Mouse (Mus musculus) limb, embryonic 10.5 days (tissue): ENCODE measurements around the gene Akap11. TPM values are rescaled to one million over a fixed set of nuclear protein-coding genes. Genes with fewer than 3 reads are reported as not detected.
A peak's percentile ranks its signal among the peaks of the same experiment; 100 is the strongest.

Experiments used
- DNase-seq: peaks from one replicate; pipeline ENCODE4 v3.0.0-alpha.2; 2017; ENCODE audit warnings: low spot score
- H3K27ac ChIP-seq: fragments of 300-500 bp; sonication (generic); 2 replicates; pipeline ENCODE4 v1.5.1; 2016; ENCODE audit warnings: mild to moderate bottlenecking
- H3K27me3 ChIP-seq: fragments of 300-500 bp; sonication (generic); 2 replicates; pipeline ENCODE4 v1.6.1; 2016; ENCODE audit warnings: low read depth, mild to moderate bottlenecking; ENCODE audit not compliant: poor library complexity, severe bottlenecking
- H3K36me3 ChIP-seq: fragments of 300-500 bp; sonication (generic); 2 replicates; pipeline ENCODE4 v1.6.1; 2016; ENCODE audit warnings: mild to moderate bottlenecking, moderate library complexity
- H3K4me1 ChIP-seq: fragments of 300-500 bp; sonication (generic); 2 replicates; pipeline ENCODE4 v1.6.1; 2016
- H3K4me3 ChIP-seq: fragments of 300-500 bp; sonication (generic); 2 replicates; pipeline ENCODE4 v1.5.1; 2016; ENCODE audit warnings: mild to moderate bottlenecking, moderate library complexity
- H3K9me3 ChIP-seq: fragments of 300-500 bp; sonication (generic); replicated peaks from 2 replicates; pipeline ENCODE4 v1.6.1; 2016; ENCODE audit warnings: mild to moderate bottlenecking
- WGBS: fragments of 180-500 bp; shearing (Covaris S2); methylation state at CpG from one replicate; pipeline ENCODE4 v1.1.7; 2016; 5-methylcytosine and 5-hydroxymethylcytosine counted together
- polyA plus RNA-seq: library from polyadenylated mRNA; unstranded; fragments of >200 nt; fragmentation: Nextera tagmentation; extraction: Ambion mirVana; gene quantifications from 2 replicates; pipeline ENCODE4 v1.2.1, GENCODE M21; 2016

The Akap11 gene
- polyA plus RNA-seq, 1 experiment from 2014 or later, result 21.9 TPM

DNA sequence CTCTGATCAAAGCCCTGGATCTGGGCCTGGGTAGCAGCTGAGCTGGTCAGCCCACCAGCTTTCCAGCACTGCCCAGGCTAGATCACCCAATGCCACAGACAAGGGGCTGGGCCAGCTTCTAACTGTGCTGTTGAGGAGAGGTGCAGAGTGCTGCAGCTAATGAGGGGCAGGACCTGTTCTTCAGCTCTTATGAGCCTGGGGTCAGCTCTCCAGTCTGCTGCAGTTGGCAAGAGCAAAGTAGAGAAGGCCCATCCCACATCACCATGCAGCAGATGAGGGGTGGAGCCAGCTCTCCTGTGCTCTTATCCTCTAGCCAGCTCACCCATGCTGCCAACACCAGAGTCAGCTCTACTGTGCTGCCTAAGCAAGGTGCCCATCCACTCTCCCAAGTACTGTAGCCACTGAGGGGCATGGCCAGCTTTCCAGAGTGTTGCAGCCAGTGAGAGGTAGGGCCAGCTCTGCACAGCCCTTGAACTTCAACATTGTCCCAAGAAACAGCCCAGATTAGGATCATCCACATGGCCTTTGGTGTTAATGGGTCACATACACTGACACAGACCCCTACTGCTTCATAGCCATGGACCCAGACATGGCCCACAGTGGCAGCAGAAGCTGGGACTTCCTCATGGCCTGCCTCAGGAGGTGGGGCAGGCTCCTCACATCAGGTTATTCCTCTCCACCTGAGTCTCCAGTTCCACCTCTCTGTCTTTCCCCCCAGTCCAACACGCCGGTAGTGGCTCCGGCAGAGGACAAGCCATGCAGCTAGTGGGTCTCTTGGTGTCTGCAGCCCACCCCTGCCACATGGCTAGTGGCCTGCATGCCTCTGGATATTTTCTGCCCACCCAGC, 10.8 kb downstream of the Akap11 start:
- peaks cover 13% of the 10 kb centered on the region for H3K36me3 ChIP-seq
- no peaks in the 10 kb centered on the region for H3K27me3 ChIP-seq
- no peak overlapping the region for H3K27ac ChIP-seq
- no peak for DNase-seq
- H3K9me3 ChIP-seq, result no peaks in the 10 kb centered on the region
- no peak overlapping the region for H3K4me3 ChIP-seq
- peaks cover 39% of the 10 kb centered on the region for H3K4me1 ChIP-seq
- WGBS, result 84% methylated on average over 3 of the region's 3 CpGs

DNA sequence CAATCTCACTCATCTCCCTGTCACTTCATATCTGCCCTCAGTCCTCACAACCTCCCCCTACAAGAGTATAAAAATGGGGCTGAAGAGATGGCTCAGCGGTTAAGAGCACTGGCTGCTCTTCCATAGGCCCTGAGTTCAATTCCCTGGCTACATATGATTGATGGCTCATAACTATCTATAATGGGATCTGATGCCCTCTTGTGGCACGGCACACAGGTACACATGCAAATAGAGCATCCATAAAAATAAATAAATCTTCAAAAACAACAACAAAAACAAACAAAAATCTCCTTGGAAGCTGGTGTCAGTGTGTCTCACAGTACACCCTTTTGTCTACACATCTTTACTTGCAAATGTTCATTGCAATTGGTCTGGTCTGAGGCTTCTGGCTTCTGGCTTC, 11.5 kb downstream of the Akap11 start:
- DNase-seq, result no peak
- no peaks in the 10 kb centered on the region for H3K27me3 ChIP-seq
- no peaks in the 10 kb centered on the region for H3K9me3 ChIP-seq
- peaks cover 35% of the 10 kb centered on the region for H3K4me1 ChIP-seq
- no peak overlapping the region for H3K27ac ChIP-seq
- peaks cover 20% of the 10 kb centered on the region for H3K36me3 ChIP-seq
- WGBS, result 94% methylated on average over 2 of the region's 2 CpGs
- no peak overlapping the region for H3K4me3 ChIP-seq

DNA sequence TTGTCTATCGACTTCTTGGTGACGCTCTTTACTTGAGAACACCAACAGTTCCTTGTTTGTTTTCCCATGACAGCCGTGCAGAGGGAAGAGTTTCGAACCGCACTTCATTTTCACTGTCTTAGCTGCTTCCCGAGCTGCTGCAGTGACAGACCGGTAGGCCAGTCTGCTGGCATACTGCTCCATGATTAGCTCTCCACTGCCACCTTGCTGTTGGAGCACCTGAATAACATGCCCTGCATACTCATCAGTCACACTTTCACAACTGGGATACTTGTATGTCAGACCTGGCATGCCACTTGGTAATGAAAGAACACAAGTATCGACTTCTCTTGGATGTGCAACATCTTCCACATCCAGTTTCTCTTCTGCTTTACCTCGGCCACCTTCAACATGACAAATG, 25.9 kb downstream of the Akap11 start:
- Histone ChIP-seq H3K9me3 (no peaks in the 10 kb centered on the region), H3K36me3 (peaks cover 87% of the 10 kb centered on the region), H3K27ac (no peak overlapping the region), H3K4me3 (no peak overlapping the region), H3K27me3 (no peaks in the 10 kb centered on the region), H3K4me1 (no peaks in the 10 kb centered on the region)
- DNase-seq, result no peak
- WGBS, result 83% methylated on average over 9 of the region's 9 CpGs

DNA sequence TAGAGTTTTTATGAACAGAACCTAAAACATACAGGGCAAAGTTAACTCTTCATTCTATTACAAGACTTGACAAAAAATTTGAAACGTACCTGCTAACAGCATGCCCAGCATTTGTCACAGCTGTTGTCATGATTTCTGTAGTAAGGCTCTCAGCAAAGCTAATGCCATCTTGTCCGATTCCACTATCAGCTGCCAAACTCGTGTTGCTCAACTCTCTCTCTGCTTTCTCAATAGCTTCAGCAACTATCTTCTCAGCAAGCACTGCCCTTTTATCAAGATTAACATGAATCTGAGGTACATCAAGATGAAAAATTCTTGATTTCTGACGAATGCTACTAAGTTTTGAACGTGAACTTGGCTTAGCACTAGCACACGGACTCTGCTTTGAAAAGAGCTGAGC, 26.8 kb downstream of the Akap11 start:
- Histone ChIP-seq H3K4me1 (no peaks in the 10 kb centered on the region), H3K27me3 (no peaks in the 10 kb centered on the region), H3K4me3 (no peak overlapping the region), H3K36me3 (peaks cover 88% of the 10 kb centered on the region), H3K27ac (no peak overlapping the region), H3K9me3 (no peaks in the 10 kb centered on the region)
- DNase-seq, result no peak
- WGBS, result 91% methylated on average over 6 of the region's 6 CpGs

DNA sequence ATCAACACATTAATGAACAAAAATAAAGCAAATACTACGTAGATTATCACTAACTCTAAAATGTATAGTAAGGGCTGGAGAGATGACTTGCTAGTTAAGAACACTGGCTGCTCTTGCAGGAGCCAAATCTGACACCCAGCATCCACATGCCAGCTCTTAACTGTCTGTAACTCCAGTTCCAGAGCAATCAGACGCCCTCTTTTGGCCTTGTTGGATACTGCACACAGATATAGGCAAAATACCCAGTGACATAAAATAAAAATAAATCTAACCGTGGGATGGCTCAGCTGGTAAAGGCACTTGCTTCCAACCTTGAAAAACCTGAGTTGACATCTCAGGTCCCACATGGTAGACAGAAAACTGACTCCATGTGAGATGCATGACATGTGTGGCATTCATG, 36.0 kb downstream of the Akap11 start:
- DNase-seq, result no peak
- H3K27ac ChIP-seq, result no peak overlapping the region
- H3K4me1 ChIP-seq, result no peaks in the 10 kb centered on the region
- H3K9me3 ChIP-seq, result no peaks in the 10 kb centered on the region
- no peak overlapping the region for H3K4me3 ChIP-seq
- 78% methylated on average over 3 of the region's 3 CpGs for WGBS
- peaks cover 72% of the 10 kb centered on the region for H3K36me3 ChIP-seq
- H3K27me3 ChIP-seq, result no peaks in the 10 kb centered on the region

DNA sequence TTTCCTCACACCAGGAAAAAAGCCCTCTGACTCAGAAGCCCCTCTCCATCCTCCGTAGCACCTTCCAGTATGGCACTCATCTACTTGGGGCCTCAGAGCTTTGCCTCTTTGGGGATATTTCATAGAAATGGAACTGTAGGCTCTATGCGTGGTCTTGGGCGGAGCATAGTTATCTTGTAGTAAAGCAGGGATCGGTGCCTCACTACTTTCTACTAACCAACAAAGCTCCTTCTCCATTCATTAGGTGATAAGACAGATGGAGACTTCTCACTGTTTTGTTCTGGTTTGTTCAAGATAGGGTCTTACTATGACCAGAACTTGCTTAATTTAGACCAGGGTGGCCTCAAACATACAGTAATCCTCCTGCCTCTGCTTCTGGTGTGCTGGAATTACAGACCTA, 39.9 kb downstream of the Akap11 start:
- H3K27me3 ChIP-seq, result no peaks in the 10 kb centered on the region
- H3K36me3 ChIP-seq, result peaks cover 79% of the 10 kb centered on the region
- DNase-seq, result no peak
- H3K4me3 ChIP-seq, result no peak overlapping the region
- H3K4me1 ChIP-seq, result no peaks in the 10 kb centered on the region
- WGBS, result 94% methylated on average over 4 of the region's 4 CpGs
- no peaks in the 10 kb centered on the region for H3K9me3 ChIP-seq
- H3K27ac ChIP-seq, result no peak overlapping the region

DNA sequence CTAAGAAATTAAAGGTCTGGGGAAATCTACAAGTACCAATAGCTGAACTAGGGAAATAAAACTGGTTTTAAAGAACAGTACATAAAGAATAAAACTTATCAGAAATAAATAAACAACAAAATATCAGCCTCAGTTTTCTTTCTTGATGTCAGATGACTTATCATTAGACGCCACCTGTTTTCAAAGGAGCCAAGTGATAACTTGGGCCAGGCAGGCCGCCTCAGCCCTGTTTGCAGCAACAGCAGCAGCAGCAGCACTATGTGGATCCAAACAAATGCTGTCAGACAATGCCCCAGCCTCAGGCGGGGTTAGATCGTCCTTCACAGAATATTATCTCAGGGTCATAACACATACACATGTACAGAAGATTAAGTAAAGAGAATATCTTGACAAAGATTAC, 41.4 kb downstream of the Akap11 start:
- DNase-seq, result no peak
- Histone ChIP-seq H3K27ac (no peak overlapping the region), H3K27me3 (no peaks in the 10 kb centered on the region), H3K4me1 (no peaks in the 10 kb centered on the region), H3K36me3 (peaks cover 78% of the 10 kb centered on the region), H3K4me3 (no peak overlapping the region), H3K9me3 (no peaks in the 10 kb centered on the region)
- 89% methylated on average over 4 of the region's 4 CpGs for WGBS

DNA sequence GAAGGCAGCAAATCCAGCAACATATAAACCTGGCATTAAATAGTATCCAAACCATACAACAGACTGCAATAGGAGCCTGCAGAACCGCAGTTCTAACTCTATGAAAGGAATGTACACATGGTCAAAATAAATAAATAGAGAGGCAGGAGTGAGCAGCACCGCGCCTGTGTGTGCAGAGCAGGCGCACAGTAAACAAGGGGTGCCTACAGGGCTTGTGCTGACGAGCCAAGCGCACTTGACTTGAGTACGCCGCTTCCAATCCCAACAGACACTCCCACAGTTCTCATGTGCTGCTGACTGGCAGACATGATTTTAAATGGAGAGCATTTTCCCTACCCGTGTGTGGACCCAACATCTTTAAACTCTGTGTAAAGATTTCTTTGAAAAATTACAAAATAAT, 44.0 kb downstream of the Akap11 start:
- Histone ChIP-seq H3K36me3 (peaks cover 57% of the 10 kb centered on the region), H3K4me3 (no peak overlapping the region), H3K27ac (no peak overlapping the region), H3K9me3 (no peaks in the 10 kb centered on the region), H3K4me1 (no peaks in the 10 kb centered on the region), H3K27me3 (no peaks in the 10 kb centered on the region)
- no peak for DNase-seq
- 95% methylated on average over 9 of the region's 9 CpGs for WGBS

DNA sequence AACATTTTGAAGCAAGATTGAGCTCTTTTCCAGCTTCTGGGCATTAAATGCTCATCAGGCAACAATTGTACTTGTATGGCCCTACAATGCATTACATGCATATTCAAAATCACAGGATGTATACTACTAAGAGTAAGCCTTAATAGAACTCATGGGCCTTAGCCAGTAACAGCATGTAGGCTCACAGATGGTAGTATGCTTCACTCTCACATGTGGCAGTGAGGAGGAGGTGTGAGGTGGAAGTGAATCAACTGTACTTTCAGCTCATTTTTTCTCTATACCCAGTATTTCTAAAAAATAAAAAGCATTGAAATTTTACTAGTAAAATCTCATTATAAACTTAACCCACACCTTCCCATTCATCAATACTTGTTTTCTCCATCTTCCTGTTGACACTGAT, 45.2 kb downstream of the Akap11 start:
- Histone ChIP-seq H3K27me3 (no peaks in the 10 kb centered on the region), H3K9me3 (no peaks in the 10 kb centered on the region), H3K36me3 (peaks cover 50% of the 10 kb centered on the region), H3K27ac (no peak overlapping the region), H3K4me1 (no peaks in the 10 kb centered on the region), H3K4me3 (no peak overlapping the region)
- no peak for DNase-seq

DNA sequence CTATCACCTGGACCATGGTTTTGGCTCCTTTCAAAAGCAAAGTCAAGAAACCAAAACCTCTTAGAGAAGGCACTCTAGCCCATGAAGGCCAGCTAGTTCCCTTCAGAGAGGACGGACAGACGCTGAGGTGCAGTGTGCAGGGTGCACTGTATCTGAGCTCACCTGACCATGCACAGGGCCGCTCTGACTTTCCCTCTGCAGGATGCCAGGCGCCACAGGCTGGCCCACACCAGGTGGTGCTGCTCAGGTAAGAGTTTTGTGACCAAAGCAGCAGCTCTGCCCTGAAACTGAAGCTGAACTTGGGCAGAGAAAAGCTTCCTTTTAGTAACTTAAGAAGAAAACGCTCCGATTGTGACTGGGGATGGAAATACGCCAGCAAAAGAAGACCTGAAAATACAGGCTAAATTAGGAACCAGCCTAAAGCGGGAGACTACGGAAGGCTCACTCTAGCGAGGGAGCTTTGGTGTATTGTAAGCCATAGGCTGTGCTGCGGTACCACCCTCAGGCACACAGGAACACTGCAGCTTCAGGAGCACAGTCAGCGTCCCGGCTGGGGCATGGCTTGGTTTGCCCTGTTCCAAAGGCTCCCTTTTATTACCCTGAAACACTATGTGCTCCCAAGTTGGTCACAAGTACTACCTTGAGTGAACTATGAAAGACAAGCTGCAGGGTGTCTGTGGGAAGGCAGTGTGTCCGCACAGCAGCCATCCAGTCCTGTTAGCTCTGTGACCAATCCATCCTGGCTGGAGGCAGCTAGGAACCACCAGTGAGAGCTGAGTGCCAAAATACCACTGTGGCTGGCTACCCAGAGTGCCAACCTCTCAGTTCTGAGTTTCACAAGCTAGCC, 54.0 kb downstream of the Akap11 start:
- no peak overlapping the region for H3K27ac ChIP-seq
- no peaks in the 10 kb centered on the region for H3K9me3 ChIP-seq
- no peaks in the 10 kb centered on the region for H3K36me3 ChIP-seq
- peak; percentile 47 for DNase-seq
- peaks cover 5% of the 10 kb centered on the region; the same call in 1 of the 2 replicates for H3K4me1 ChIP-seq
- 32% methylated on average over 14 of the region's 14 CpGs for WGBS
- H3K4me3 ChIP-seq, result no peak overlapping the region
- H3K27me3 ChIP-seq, result no peaks in the 10 kb centered on the region

DNA sequence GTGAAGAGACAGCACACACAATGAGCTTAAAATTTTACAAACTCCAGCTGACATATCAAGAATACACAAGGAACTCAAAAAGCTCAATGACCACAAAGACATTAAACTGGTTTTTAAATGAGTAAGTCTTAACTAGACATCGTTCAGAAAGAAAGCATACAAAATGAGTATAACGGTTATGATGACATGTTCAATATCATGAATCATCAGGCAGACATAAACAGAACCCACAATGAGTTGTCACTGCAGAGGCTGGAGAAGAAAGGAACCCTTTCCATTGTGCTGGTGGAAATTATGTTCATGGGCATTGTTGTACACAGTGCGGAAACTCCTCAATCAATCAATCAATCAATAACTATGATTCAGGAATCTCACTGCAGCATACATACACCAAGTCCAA, 62.5 kb downstream of the Akap11 start:
- Histone ChIP-seq H3K36me3 (no peaks in the 10 kb centered on the region), H3K27me3 (no peaks in the 10 kb centered on the region), H3K27ac (no peak overlapping the region), H3K4me1 (no peaks in the 10 kb centered on the region), H3K4me3 (no peak overlapping the region), H3K9me3 (no peaks in the 10 kb centered on the region)
- DNase-seq, result no peak
- 93% methylated on average over 3 of the region's 3 CpGs for WGBS

DNA sequence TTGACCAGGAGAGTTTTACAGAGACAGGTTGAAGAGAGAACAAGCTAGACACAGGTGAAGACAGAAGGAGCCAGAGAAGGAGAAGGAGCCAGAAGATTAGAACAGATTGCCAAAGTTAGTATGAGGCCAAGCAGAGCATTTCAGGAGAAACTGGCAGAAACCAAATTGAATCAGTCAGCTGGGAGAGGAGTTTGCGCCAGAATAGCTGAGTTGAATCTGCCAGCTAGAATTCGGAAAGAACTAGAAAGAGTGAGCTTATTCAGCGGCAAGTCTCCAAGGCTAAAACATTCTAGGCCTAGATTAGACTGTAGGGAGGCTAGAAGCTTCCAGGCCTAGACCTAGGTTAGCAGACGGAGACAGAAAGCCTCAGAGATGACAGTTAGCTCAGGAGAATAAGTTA, 65.9 kb downstream of the Akap11 start:
- H3K4me1 ChIP-seq, result no peaks in the 10 kb centered on the region
- H3K27ac ChIP-seq, result no peak overlapping the region
- no peak for DNase-seq
- no peak overlapping the region for H3K4me3 ChIP-seq
- no peaks in the 10 kb centered on the region for H3K36me3 ChIP-seq
- no peaks in the 10 kb centered on the region for H3K27me3 ChIP-seq
- 97% methylated on average over 4 of the region's 4 CpGs for WGBS
- H3K9me3 ChIP-seq, result no peaks in the 10 kb centered on the region

DNA sequence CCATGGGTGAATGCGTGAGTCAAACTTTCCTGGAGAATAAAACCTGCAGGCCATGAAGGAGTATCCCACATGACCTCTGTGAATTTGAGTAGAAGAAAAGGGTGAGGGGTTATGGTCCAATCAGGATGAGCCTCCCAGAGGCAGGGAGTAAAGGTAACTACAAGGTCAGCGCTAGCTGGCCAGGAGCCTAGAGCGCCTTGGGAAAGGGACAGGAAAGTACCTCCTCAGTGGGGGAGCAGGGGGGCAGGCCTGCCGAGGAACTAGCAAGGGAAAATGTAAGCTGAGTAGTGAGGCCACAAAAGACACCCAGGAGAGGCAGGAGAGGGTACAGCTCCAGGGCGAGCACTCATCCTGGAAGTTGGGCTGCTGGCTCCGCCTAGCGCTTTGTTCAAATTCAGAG, 67.6 kb downstream of the Akap11 start:
- Histone ChIP-seq H3K27me3 (no peaks in the 10 kb centered on the region), H3K27ac (no peak overlapping the region), H3K4me1 (no peaks in the 10 kb centered on the region), H3K9me3 (no peaks in the 10 kb centered on the region), H3K36me3 (no peaks in the 10 kb centered on the region), H3K4me3 (no peak overlapping the region)
- 83% methylated on average over 7 of the region's 7 CpGs for WGBS
- DNase-seq, result no peak
